Mouse (Mus musculus): ENCODE results near the gene Dnah7a. TPM values are rescaled to one million over a fixed set of nuclear protein-coding genes. Genes with fewer than 3 reads are reported as not detected.
"Not testable (repeated sequence)": the region's sequence is repeated elsewhere in the genome, so short reads cannot be mapped to it uniquely, and the experiment has no call there.

Gene Dnah7a
- total RNA-seq, 2 experiments from 2014 or later, result not detected

DNA sequence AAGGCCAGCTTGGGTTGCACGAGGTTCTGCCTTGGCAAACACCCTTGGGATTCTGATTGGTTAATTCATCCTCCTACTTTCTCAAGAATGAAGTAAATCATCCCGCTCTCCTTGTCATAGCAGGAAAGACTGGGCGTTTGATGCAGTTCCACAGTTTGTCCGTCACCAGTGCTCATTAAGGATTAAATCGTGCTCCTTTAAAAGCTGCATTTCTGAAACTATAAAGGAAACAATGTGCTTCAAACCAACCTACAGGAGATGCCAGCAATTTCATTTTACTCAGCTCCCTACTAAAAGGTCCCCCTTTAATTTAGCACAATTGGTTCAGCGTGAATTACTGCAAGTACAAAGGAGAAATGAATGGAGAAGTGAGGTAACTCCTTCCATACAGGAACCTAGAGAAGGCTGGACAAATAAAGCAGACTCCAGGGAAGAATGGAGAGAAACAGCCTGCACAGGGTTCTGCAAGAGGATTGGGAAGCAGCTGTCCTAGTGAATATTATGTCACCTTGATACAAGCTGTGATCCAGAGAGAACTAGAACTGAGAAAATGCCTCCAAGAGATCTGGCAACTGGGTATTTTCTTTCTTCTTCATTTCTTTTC, 322.4 kb downstream of the Dnah7a start:
- no peak for DNase-seq

DNA sequence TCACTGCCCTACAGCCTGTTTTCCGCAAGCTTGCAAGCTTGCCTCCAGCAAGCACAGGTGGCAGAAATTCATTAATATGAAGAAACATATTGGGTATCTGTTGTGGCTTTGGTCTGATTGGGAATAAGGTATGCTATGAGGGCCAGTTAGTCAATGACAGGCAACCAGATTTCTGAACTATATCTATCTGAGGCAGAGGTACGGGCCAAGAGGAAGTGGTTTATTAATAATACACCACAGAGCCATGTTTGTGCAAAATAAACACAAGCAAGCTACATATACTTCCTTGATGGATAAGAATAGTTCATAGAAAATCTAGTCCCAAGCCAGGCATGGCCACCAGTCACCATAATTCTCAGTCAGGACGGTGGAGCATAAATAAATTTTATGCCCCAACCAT, 328.9 kb downstream of the Dnah7a start:
- DNase-seq, result no peak

DNA sequence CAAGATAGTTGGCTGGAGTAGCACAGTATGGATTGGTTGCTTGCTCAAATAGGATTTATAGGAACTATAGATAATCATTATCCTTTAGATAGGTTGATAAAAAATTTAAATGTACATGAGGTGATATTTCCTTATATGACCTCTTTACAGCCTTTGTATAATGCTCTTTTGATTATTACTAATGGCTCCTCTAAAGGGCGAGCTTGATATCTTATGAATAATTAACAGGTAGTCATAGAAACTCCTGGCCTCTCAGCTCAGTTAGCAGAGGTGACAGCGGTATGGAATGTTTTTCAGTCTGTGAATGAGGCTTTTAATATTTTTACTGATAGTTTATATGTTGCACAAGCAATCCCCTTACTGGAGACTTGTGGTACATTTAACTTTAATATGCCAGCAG, 330.6 kb downstream of the Dnah7a start:
- DNase-seq, result not testable (repeated sequence)

DNA sequence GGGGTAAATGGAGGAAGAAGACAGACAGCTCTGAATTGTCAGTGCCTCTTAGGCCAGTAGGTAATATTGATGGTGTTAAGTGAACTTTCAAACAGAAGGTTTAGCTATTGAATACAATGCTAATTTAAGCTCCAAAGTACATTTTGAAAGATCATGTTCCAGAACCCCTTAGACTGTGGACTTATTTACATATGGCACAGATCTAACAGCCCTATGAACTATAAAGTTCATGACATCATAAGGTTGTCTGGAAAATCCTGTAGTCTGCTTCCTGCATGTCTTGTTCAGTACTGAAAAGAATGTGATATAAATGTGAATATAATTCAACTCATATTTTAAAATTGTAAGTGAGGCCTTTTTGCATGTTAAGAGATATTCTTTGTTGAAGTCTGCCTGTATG, 347.6 kb downstream of the Dnah7a start:
- no peak for DNase-seq

DNA sequence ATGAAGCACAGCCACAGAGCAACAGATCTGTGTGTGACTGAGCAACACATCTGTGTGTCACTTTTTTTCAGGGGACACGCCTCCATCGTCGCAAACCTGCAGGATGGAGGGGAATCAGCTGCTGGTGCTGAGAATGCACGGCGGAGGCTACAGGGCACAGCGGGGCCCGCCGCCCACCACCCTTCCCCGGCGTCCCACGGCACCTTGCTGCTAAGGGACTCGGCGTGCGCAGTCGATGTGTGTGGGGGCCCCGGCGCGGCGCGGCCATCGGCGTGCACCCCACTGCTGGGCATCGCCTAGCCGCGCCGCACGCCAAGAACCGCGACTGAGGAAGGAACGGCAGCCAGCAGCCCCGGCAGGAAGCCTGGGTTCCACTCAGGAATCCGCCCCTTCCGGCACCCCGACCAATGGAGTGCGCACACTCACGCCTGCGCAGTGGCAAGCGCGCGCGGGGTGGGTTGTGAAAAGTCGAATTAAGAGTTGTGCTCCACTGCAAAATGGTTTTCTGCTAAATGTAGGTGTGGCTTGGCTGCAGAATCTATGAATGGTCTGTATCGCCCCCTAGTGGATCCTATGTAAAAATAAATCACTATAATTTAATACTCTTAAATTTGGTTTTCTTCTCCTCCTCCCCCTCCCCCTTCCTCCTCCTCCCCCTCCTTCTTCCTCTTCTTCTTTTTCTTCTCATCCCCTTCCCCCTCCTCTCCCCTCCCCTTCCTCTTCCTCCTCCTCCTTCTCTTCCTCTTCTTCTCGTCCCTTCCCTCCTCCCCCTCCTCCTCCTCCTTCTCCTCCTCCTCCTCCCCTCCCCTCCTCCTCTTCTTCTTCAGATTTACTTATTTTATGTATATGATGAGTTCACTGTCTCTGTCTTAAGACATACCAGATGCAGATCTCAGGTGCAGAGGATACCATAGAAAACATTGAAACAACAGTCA, 354.0 kb downstream of the Dnah7a start, which contains the start of the genes Asdurf, Gm28551 and Asnsd1:
TSS of gene Asdurf (minus strand) at position 293 of the 935 bp plus-strand sequence.
TSS of gene Gm28551 (minus strand) at position 341 of the 935 bp plus-strand sequence.
TSS of gene Asnsd1 (minus strand) at position 426 of the 935 bp plus-strand sequence.
- DNase-seq, result peak; percentile 97

Small RNAs within 50 kb of the gene (microRNA-seq; reads per million reads assigned to microRNA genes)
- 0 reads per million in 2 experiments for gene Gm25240 (ENCODE audit: borderline replicate concordance in 2 of 2)

Other genes starting within 250 kb of the Dnah7a start
- gene Stk17b, start 78.4 kb upstream of the Dnah7a start, total RNA-seq (2021), result 1 to 10 TPM; 4.6 to 5.8 TPM

All from gastrocnemius, postnatal 25 days (tissue).